ENCODE assay signal across 7 mouse cellular contexts in the genomic region with DNA sequence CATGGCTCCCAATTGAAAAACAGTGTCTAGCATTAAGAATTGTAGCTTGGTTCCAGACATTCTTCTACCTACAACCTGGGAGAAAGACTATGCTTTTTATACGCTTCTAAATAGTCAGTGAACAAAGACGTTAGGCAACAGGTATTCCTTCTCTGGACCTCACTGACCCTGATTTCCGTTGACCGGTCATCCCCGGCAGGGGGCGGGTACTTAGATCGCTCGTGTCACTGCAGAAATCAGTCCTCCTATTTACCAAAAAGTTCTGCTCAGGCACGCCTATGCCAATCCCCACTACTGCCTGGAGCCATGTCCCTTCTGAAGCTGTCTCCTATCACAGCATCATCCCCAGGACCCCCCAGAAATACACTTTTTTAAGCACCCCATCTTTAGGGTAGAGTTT. TPM values are rescaled to one million over a fixed set of nuclear protein-coding genes. Genes with fewer than 3 reads are reported as not detected.
A peak's percentile ranks its signal among the peaks of the same experiment; 100 is the strongest.
DNase-seq lines count a peak whose midpoint lies in the region; ATAC-seq and TF ChIP-seq lines count a peak whose summit lies in the region.

A gene (minus strand): TSS at position 96 of the 400 bp plus-strand sequence.

- no peak for TF ChIP-seq CTCF in Patski (IDR thresholded peaks at IDR 0.05)
- TF ChIP-seq CTCF in lung, embryonic 14.5 days (IDR thresholded peaks at IDR 0.05; ENCODE audit: low read depth) = peak; percentile 53

- H3K9ac ChIP-seq in heart, embryonic 11.5 days (ENCODE audit: low read depth, low read length) = peak within 1 kb of the TSS; percentile 79
- H3K9ac ChIP-seq in kidney, embryonic 15.5 days = peak within 1 kb of the TSS; percentile 62
- peak within 1 kb of the TSS; percentile 74 for H3K9ac ChIP-seq in lung, embryonic 14.5 days

- H3K4me2 ChIP-seq in heart, embryonic 11.5 days = peak within 1 kb of the TSS; percentile 66
- H3K4me2 ChIP-seq in kidney, embryonic 15.5 days = peak within 1 kb of the TSS; percentile 95
- peak within 1 kb of the TSS; percentile 87 for H3K4me2 ChIP-seq in lung, embryonic 14.5 days

- CTCF ChIA-PET in Patski (lab: Charles Lee) = interaction anchor here (1.4 to 2.0 kb wide), 2 partner anchors 54 to 137 kb away, joined by 3 to 4 read pairs; no protein-coding TSS in a partner anchor

- H3K9me3 ChIP-seq in heart, embryonic 11.5 days (replicated peaks; ENCODE audit: control insufficient read depth, low read length) = no peaks in the 10 kb centered on the region
- H3K9me3 ChIP-seq in kidney, embryonic 15.5 days (replicated peaks) = no peaks in the 10 kb centered on the region
- H3K9me3 ChIP-seq in lung, embryonic 14.5 days (ENCODE audit: low read depth, low read length) = no peaks in the 10 kb centered on the region

- 3% methylated on average over 9 of the region's 9 CpGs for WGBS in heart, embryonic 11.5 days (ENCODE audit: insufficient replicate concordance)
- WGBS in kidney, embryonic 15.5 days = 4% methylated on average over 9 of the region's 9 CpGs
- 3% methylated on average over 9 of the region's 9 CpGs for WGBS in lung, embryonic 14.5 days

- no peaks in the 10 kb centered on the region for H3K27me3 ChIP-seq in Patski
- H3K27me3 ChIP-seq in heart, embryonic 11.5 days (ENCODE audit: control insufficient read depth, insufficient read depth, low read length) = peaks cover 4% of the 10 kb centered on the region; the same call in 1 of the 2 replicates
- H3K27me3 ChIP-seq in kidney, embryonic 15.5 days = peaks cover 51% of the 10 kb centered on the region
- H3K27me3 ChIP-seq in lung, embryonic 14.5 days (ENCODE audit: insufficient read depth, low read length) = peaks cover 11% of the 10 kb centered on the region; the same call in 1 of the 2 replicates

- 0 out of 2 replicates have a peak, but pooled peaks cover 3% of the 10 kb centered on the region for H3K4me1 ChIP-seq in heart, embryonic 11.5 days (ENCODE audit: control insufficient read depth, insufficient read depth, low read length)
- H3K4me1 ChIP-seq in kidney, embryonic 15.5 days = peaks cover 39% of the 10 kb centered on the region
- no peaks in the 10 kb centered on the region for H3K4me1 ChIP-seq in lung, embryonic 14.5 days (ENCODE audit: insufficient read depth)

- in situ Hi-C loops in Patski (cut with MboI; ENCODE audit: low pct_unique_long_range_greater_than_20kb) = loop anchor here (5.0 kb wide), 2 partner anchors 74 to 139 kb away; no protein-coding TSS in a partner anchor

- H3K36me3 ChIP-seq in heart, embryonic 11.5 days (ENCODE audit: control insufficient read depth, insufficient read depth, low read length) = no peaks in the 10 kb centered on the region
- H3K36me3 ChIP-seq in kidney, embryonic 15.5 days = no peaks in the 10 kb centered on the region
- no peaks in the 10 kb centered on the region for H3K36me3 ChIP-seq in lung, embryonic 14.5 days (ENCODE audit: insufficient read depth)

- no peak for ATAC-seq in Patski
- ATAC-seq in heart, embryonic 11.5 days (replicated peaks; ENCODE audit: insufficient number of reproducible peaks, low FRiP score, low TSS enrichment) = no peak
- no peak for ATAC-seq in kidney, embryonic 15.5 days (replicated peaks; ENCODE audit: low FRiP score)
- ATAC-seq in lung, embryonic 14.5 days (ENCODE audit: insufficient read depth) = 0 out of 2 replicates have a peak, but pooled peaks have one; percentile 4

- DNase-seq in Patski (ENCODE audit: low read depth, low spot score) = no peak
- DNase-seq in embryo, embryonic 10.5 days (ENCODE audit: low spot score) = peak; percentile 81
- DNase-seq in lung, embryonic 14.5 days = peak; percentile 76
- peak; percentile 34 to 48 for DNase-seq in spleen, postnatal 36 days (ENCODE audit: low spot score in 2 of 2)
- DNase-seq in frontal cortex, postnatal 36 days (ENCODE audit: low spot score in 2 of 2) = no peak

- POLR2A ChIA-PET in Patski (lab: Charles Lee) = interaction anchor here (1.1 kb wide), 1 partner anchor 23 kb away, joined by 3 read pairs; no protein-coding TSS in a partner anchor

- peak within 1 kb of the TSS; percentile 82 for H3K27ac ChIP-seq in heart, embryonic 11.5 days (ENCODE audit: low read depth, low read length)
- peak within 1 kb of the TSS; percentile 87 for H3K27ac ChIP-seq in kidney, embryonic 15.5 days
- peak within 1 kb of the TSS; percentile 75 for H3K27ac ChIP-seq in lung, embryonic 14.5 days (ENCODE audit: low read depth)

- H3K4me3 ChIP-seq in heart, embryonic 11.5 days (ENCODE audit: low read depth, low read length) = peak within 1 kb of the TSS; percentile 49
- peak within 1 kb of the TSS; percentile 68 for H3K4me3 ChIP-seq in kidney, embryonic 15.5 days (replicated peaks)
- peak within 1 kb of the TSS; percentile 56 for H3K4me3 ChIP-seq in lung, embryonic 14.5 days (ENCODE audit: low read depth, low read length)

RNA-seq across cellular contexts. Expression of the gene that starts here (rescaled TPM):
- 57.2 TPM for polyA plus RNA-seq in Patski (2021)
- polyA plus RNA-seq in heart, embryonic 11.5 days (2014; fragmentation: Nextera tagmentation; extraction: Ambion mirVana) = 14.4 and 16.6 TPM in 2 replicates
- polyA plus RNA-seq in kidney, embryonic 15.5 days (2015; fragmentation: Nextera tagmentation; extraction: Ambion mirVana) = 11.8 and 12.0 TPM in 2 replicates
- 4.9 and 7.9 TPM in 2 replicates for polyA plus RNA-seq in lung, embryonic 14.5 days (2014; fragmentation: Nextera tagmentation; extraction: Ambion mirVana)

Comparison
In these comparisons a context has a peak if more than half of its experiments do, and no peak if none do; other contexts are left out.
1. DNase-seq: peak in embryo, embryonic 10.5 days (single experiment), lung, embryonic 14.5 days (single experiment) and spleen, postnatal 36 days (2 of 2); none in Patski (single experiment) and frontal cortex, postnatal 36 days (0 of 2).
2. Peak in every context shown above with its lines, with median percentiles within 50 percentile points of each other: H3K27ac ChIP-seq, H3K4me2 ChIP-seq, H3K4me3 ChIP-seq and H3K9ac ChIP-seq.